Mouse (Mus musculus) spleen, adult 12 weeks (tissue): Measurements from ENCODE around the gene Btbd35f11.
"Not testable (repeated sequence)": the region's sequence is repeated elsewhere in the genome, so short reads cannot be mapped to it uniquely, and the experiment has no call there.

ENCODE experiments used
- DNase-seq: peaks from one replicate; pipeline ENCODE4 v3.0.0; 2022; ENCODE audit warnings: low spot score

Btbd35f11 gene

DNA sequence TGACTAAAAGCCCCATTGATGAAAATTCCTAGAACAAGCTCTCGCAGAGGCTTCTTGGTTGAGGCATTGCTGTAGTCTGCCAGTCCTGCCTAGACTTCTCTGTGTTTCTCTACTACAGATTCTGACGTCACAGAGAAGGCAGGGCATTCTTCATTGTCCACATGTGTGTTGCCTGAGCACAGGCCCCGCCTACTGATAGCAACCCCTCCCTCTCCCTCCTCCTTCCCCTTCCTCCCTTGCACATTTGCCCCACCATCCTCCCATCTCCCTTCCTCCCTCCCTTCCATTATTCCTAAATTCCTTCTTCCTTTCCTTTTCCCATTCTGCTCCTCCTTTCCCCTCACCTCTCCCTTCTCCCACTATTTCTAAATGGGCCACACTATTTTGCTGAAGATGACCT lies at the start of gene Btbd35f11:
Gene Btbd35f11, minus strand, starts transcription at position 101 of the 400 bp plus-strand sequence.
- DNase-seq, result not testable (repeated sequence)

DNA sequence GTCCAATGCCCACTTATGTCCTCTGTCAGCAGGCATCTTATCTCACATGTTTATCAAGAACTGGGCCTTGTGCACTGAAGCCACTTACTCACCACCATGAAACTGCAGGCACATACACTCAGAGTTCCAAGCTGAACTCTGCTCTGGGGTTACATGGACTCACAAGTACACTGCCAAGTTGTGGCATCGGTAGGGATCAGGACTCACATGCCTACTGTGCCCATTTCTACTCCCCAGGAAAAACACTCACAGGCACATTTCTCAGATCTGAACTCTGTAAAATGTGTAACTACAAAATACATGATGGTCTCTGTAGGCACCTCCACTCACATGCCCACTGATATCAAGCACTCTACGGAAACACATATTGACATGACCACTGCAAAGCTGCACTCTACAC lies 33.5 kb downstream of the Btbd35f11 start:
- not testable (repeated sequence) for DNase-seq
